Mouse (Mus musculus) neural tube, embryonic 11.5 days (tissue): ENCODE measurements at regions not wholly inside any gene's neighbourhood (a gene's known extent, or its start where the extent isn't known, plus 50 kb on each side); places are given as distances from the start of the nearest gene placed in this dataset.

Experiments used
- ATAC-seq: fragments of 200-750 bp; cut with Nextera tagmentation; 2 replicates; pipeline ENCODE4 v1.8.0; 2017; ENCODE audit warnings: moderate number of reproducible peaks, mild to moderate bottlenecking, moderate TSS enrichment, moderate library complexity; ENCODE audit not compliant: insufficient read depth, low FRiP score, low TSS enrichment
- DNase-seq: peaks from one replicate; pipeline ENCODE4 v3.0.0-alpha.2; 2015; ENCODE audit warnings: low spot score
- H3K27ac ChIP-seq: fragments of 300-500 bp; sonication (generic); 2 replicates; pipeline ENCODE4 v1.5.1; 2014; ENCODE audit warnings: low read depth, mild to moderate bottlenecking, low read length
- H3K27me3 ChIP-seq: fragments of 300-500 bp; sonication (generic); 2 replicates; pipeline ENCODE4 v1.6.1; 2014; ENCODE audit warnings: mild to moderate bottlenecking, low read length, mixed read lengths; ENCODE audit not compliant: control insufficient read depth, insufficient read depth
- H3K36me3 ChIP-seq: fragments of 300-500 bp; sonication (generic); 2 replicates; pipeline ENCODE4 v1.6.1; 2014; ENCODE audit warnings: mild to moderate bottlenecking, low read length, moderate library complexity, mixed read lengths; ENCODE audit not compliant: control insufficient read depth, insufficient read depth
- H3K4me1 ChIP-seq: fragments of 300-500 bp; sonication (generic); 2 replicates; pipeline ENCODE4 v1.6.1; 2014; ENCODE audit warnings: low read length, mixed read lengths; ENCODE audit not compliant: control insufficient read depth, insufficient read depth
- H3K4me2 ChIP-seq: fragments of 300-500 bp; sonication (generic); 2 replicates; pipeline ENCODE4 v1.6.1; 2014; ENCODE audit warnings: low read depth, mild to moderate bottlenecking, moderate library complexity
- H3K4me3 ChIP-seq: fragments of 300-500 bp; sonication (generic); 2 replicates; pipeline ENCODE4 v1.5.1; 2014; ENCODE audit warnings: low read depth, low read length
- H3K9ac ChIP-seq: fragments of 300-500 bp; sonication (generic); 2 replicates; pipeline ENCODE4 v1.6.1; 2014; ENCODE audit warnings: mild to moderate bottlenecking, low read length
- H3K9me3 ChIP-seq: fragments of 300-500 bp; sonication (generic); 2 replicates; pipeline ENCODE4 v1.6.1; 2016; ENCODE audit warnings: low read length; ENCODE audit not compliant: control insufficient read depth
- WGBS: fragments of 180-500 bp; shearing (Covaris S2); extraction: QIAGEN DNeasy Blood & Tissue Kit; methylation state at CpG from one replicate; pipeline ENCODE4 v1.1.7; 2014; 5-methylcytosine and 5-hydroxymethylcytosine counted together

- Histone ChIP-seq H3K9ac (no peak overlapping the region), H3K9me3 (no peaks in the 10 kb centered on the region), H3K4me3 (no peak overlapping the region), H3K4me2 (no peak overlapping the region), H3K27ac (no peak overlapping the region), H3K27me3 (no peaks in the 10 kb centered on the region), H3K4me1 (no peaks in the 10 kb centered on the region), H3K36me3 (peaks cover 2% of the 10 kb centered on the region; the same call in 1 of the 2 replicates)
- no peak for DNase-seq
- 81% methylated on average over 2 of the region's 2 CpGs for WGBS
- ATAC-seq = no peak
Observed at GRCm38 (mm10) chr12:109662179-109662578, 62.0 kb upstream of the Rtl1 start.

GRCm38 (mm10) chr12:109674766-109675165 is 74.6 kb upstream of the Rtl1 start:
- no peak for ATAC-seq
- no peak overlapping the region for H3K4me2 ChIP-seq
- H3K27ac ChIP-seq = no peak overlapping the region
- DNase-seq = no peak
- H3K4me3 ChIP-seq = no peak overlapping the region
- 0 out of 2 replicates have a peak, but pooled peaks cover 2% of the 10 kb centered on the region for H3K36me3 ChIP-seq
- no peaks in the 10 kb centered on the region for H3K27me3 ChIP-seq
- H3K4me1 ChIP-seq = no peaks in the 10 kb centered on the region
- WGBS = 87% methylated on average over 4 of the region's 4 CpGs
- H3K9ac ChIP-seq = no peak overlapping the region
- no peaks in the 10 kb centered on the region for H3K9me3 ChIP-seq

GRCm38 (mm10) chr12:109694046-109694445 is 93.9 kb upstream of the Rtl1 start:
- 93% methylated on average over 4 of the region's 4 CpGs for WGBS
- no peak for DNase-seq
- Histone ChIP-seq H3K4me1 (no peaks in the 10 kb centered on the region), H3K9me3 (no peaks in the 10 kb centered on the region), H3K27ac (no peak overlapping the region), H3K4me3 (no peak overlapping the region), H3K4me2 (no peak overlapping the region), H3K9ac (no peak overlapping the region), H3K27me3 (no peaks in the 10 kb centered on the region), H3K36me3 (no peaks in the 10 kb centered on the region)
- no peak for ATAC-seq

- Histone ChIP-seq H3K9ac (no peak overlapping the region), H3K27ac (no peak overlapping the region), H3K4me1 (no peaks in the 10 kb centered on the region), H3K36me3 (no peaks in the 10 kb centered on the region), H3K4me3 (no peak overlapping the region), H3K9me3 (no peaks in the 10 kb centered on the region), H3K27me3 (no peaks in the 10 kb centered on the region), H3K4me2 (no peak overlapping the region)
- ATAC-seq = no peak
- WGBS = 88% methylated on average over 5 of the region's 5 CpGs
- DNase-seq = no peak
Observed at GRCm38 (mm10) chr12:109694801-109695430, 94.8 kb upstream of the Rtl1 start.

- no peak overlapping the region for H3K27ac ChIP-seq
- no peak overlapping the region for H3K4me3 ChIP-seq
- H3K4me2 ChIP-seq = no peak overlapping the region
- no peaks in the 10 kb centered on the region; the same call in 1 of the 2 replicates for H3K36me3 ChIP-seq
- ATAC-seq (no peak), DNase-seq (no peak)
- H3K9me3 ChIP-seq = no peaks in the 10 kb centered on the region
- WGBS = 86% methylated on average over 3 of the region's 6 CpGs
- no peaks in the 10 kb centered on the region for H3K4me1 ChIP-seq
- no peaks in the 10 kb centered on the region for H3K27me3 ChIP-seq
- H3K9ac ChIP-seq = no peak overlapping the region
Observed at GRCm38 (mm10) chr12:109706820-109707219, 106.7 kb upstream of the Rtl1 start.

- no peaks in the 10 kb centered on the region for H3K9me3 ChIP-seq
- no peak overlapping the region for H3K9ac ChIP-seq
- ATAC-seq (no peak), DNase-seq (no peak)
- H3K4me1 ChIP-seq = no peaks in the 10 kb centered on the region
- no peak overlapping the region for H3K27ac ChIP-seq
- H3K27me3 ChIP-seq = no peaks in the 10 kb centered on the region
- no peak overlapping the region for H3K4me2 ChIP-seq
- H3K36me3 ChIP-seq = no peaks in the 10 kb centered on the region; the same call in 1 of the 2 replicates
- H3K4me3 ChIP-seq = no peak overlapping the region
- 91% methylated on average over 5 of the region's 5 CpGs for WGBS
Observed at GRCm38 (mm10) chr12:109709661-109710060, 109.5 kb upstream of the Rtl1 start.

GRCm38 (mm10) chr12:109711392-109711791 is 111.3 kb upstream of the Rtl1 start:
- Histone ChIP-seq H3K27me3 (no peaks in the 10 kb centered on the region), H3K36me3 (no peaks in the 10 kb centered on the region; the same call in 1 of the 2 replicates), H3K9me3 (no peaks in the 10 kb centered on the region), H3K4me1 (no peaks in the 10 kb centered on the region), H3K27ac (no peak overlapping the region), H3K4me3 (no peak overlapping the region), H3K9ac (no peak overlapping the region), H3K4me2 (no peak overlapping the region)
- 96% methylated on average over 5 of the region's 5 CpGs for WGBS
- DNase-seq = no peak
- no peak for ATAC-seq

- no peaks in the 10 kb centered on the region; the same call in 1 of the 2 replicates for H3K36me3 ChIP-seq
- 95% methylated on average over 7 of the region's 7 CpGs for WGBS
- no peak overlapping the region for H3K9ac ChIP-seq
- no peaks in the 10 kb centered on the region for H3K9me3 ChIP-seq
- H3K4me1 ChIP-seq = no peaks in the 10 kb centered on the region
- ATAC-seq (no peak), DNase-seq (no peak)
- H3K27me3 ChIP-seq = no peaks in the 10 kb centered on the region
- H3K27ac ChIP-seq = no peak overlapping the region
- no peak overlapping the region for H3K4me2 ChIP-seq
- H3K4me3 ChIP-seq = no peak overlapping the region
Observed at GRCm38 (mm10) chr12:109711946-109712345, 111.8 kb upstream of the Rtl1 start.

GRCm38 (mm10) chr12:109712386-109712785 is 112.3 kb upstream of the Rtl1 start:
- Histone ChIP-seq H3K9me3 (no peaks in the 10 kb centered on the region), H3K36me3 (no peaks in the 10 kb centered on the region; the same call in 1 of the 2 replicates), H3K4me1 (no peaks in the 10 kb centered on the region), H3K27me3 (no peaks in the 10 kb centered on the region), H3K4me3 (no peak overlapping the region), H3K27ac (no peak overlapping the region), H3K9ac (no peak overlapping the region), H3K4me2 (no peak overlapping the region)
- no peak for DNase-seq
- 94% methylated on average over 16 of the region's 16 CpGs for WGBS
- ATAC-seq = no peak
